Mouse (Mus musculus) liver, adult (tissue): ENCODE data around the gene Tmprss4.

Experiments
- GATA4 ChIP-seq: IDR thresholded peaks from 2 replicates; pipeline ENCODE4 v1.6.1; 2014; ENCODE audit warnings: mild to moderate bottlenecking, low read length; ENCODE audit not compliant: insufficient replicate concordance

The Tmprss4 gene

GRCm38 (mm10) chr9:45205143-45205542, 1.3 kb upstream of the Tmprss4 start:
- no peak for TF ChIP-seq GATA4

DNA sequence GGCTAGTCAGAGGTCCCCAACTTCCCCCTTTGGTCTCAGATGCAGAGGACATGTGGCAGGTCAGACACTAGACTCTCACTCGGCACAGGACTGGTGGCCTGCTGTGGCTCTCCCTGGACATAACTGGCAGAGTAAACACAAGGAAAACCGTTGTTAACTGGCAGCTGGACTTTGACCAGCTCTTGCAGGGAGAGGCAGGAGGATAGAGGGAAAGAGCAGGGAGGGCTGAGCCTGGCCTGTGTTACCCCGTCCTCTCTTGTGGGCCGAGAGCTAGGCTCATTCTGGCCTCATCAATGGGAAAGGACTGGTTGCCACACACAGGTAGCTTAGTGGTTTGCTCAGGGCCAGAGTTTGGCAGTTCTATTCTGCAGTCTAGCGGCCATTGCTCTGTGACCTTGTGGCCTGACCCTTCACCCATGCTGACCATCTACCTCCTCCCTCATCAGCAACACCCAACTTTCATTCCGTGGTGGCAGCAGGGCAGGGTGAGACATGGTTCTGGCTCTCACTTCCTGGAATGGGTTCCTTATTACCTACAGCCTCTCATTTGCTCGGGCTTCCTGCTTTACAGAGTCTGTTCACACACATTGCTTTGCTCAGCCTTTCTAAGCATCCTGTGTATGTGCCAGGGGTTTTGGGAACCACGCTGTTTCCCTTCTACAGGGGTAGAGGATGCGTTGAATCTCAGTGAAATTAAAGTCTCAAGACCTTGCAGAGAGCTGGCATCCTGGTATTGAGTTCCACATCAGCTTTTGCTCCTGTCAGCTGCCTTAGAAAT, 1.7 kb downstream of the Tmprss4 start:
- no peak for TF ChIP-seq GATA4

DNA sequence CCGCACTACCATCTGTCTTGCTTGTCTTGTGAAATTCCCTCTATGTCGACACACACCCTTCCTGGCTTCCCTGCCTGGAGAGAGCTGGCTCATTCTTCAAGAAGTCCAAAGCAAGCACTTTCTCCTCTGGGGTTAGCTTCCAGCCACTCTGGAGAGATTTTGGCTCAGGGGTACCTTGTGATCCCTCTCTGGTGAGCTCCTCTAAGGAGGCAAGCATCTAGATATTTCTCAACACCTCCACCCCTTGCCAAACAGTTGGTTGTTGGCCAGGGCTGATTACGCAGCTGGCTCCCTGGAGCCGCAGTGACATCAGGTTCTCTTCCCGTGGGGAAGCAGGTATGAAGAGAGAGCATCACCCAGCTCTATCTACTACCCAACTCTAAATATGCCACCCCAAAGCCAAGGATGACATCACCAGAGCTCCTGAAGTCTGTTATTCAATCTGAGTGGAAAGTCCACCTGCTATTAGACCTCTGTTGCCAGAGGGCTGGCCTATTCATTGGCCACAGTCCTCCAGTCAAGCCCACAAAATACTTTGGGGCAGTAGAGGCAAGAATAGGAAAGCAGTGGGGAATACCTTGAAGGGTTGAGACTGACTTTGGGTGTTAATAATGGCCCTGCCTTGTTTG, 2.5 kb downstream of the Tmprss4 start:
- no peak for TF ChIP-seq GATA4

DNA sequence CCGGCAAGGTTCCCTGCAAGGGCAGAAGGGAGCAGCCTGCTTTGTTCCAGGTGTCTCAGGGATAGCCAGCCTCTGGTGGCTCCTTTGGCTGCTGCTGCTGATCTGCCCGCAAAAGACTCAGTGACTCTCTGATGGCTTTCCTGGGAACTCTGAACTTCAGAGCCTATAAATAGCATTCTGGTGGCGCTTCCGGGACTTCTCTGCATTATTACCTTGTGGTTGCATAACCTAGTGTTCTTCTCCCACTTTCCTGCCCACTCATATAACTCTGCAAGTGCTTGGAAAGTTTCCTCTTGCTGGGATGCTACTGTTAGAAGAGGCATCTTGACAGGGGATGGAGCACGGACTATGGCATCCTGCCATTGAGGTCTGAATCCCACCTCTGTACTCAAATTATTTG, 6.3 kb downstream of the Tmprss4 start:
- TF ChIP-seq GATA4, result no peak

GRCm38 (mm10) chr9:45196125-45196830, 7.6 kb downstream of the Tmprss4 start:
- TF ChIP-seq GATA4, result no peak

DNA sequence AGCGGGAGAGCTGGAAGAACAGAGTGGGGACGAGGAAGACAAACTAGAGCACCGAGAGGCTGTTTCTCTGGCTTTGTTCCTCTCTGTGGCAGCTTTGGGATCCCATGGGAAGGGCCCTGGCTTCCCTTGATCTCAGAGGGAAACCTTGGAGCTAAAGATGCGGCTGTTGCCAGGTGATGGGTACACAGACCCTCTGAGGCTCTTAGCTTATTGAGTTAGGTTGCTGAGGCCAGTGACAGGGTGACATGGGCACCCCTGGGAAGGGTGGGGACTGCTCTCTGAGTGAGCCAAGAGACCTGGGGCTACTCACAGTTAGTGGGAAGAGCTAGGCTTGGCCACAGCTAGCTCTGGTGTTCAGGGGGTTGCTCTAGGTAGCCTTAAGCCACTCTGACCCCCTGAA, 8.4 kb downstream of the Tmprss4 start:
- TF ChIP-seq GATA4, result no peak

GRCm38 (mm10) chr9:45189661-45190174, 14.2 kb downstream of the Tmprss4 start:
- TF ChIP-seq GATA4, result no peak

DNA sequence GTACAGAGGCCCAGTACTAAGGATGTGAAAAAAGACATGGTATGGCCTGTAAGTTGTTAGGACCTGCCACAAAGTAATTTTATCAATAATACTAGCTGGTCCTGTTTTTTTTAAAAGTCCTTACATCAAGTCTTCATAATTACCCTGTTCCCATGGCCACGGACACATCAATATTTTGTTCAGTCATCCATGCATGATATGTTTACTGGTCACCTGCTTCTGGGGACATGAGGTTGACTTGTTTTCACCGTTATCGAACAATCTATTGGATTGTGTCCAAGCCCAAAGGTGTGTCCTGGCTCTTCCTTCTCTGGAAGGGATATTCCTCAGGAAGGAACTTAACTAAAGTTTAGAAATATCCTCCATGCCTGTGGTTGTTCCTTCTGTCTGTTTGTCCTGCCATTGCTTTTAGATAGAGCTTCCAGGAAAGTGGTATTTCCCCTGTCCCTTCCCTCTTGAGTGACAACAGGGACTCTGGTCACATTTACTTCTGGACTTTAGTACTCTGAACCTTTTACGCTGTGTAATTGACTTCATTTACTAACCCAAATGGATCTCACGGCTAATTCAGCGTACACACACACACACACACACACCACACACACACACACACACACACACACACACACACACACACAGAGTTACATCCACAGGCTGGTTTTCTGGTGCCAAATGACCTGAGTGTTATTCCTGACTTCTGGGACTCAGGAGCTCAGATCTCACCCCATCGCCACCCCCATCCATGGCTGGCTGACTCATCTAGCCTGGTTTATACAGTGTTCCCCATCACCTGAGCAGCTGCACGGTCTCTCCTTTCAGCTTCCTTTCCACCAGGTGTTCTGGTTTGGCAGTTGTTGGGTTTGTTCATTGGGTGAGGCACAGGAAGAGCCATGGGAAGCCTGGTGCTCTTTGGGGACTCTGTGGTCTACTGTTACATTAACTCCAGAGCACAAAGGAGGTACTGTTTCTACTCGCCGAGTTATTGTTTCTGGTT, 15.0 kb downstream of the Tmprss4 start:
- no peak for TF ChIP-seq GATA4

DNA sequence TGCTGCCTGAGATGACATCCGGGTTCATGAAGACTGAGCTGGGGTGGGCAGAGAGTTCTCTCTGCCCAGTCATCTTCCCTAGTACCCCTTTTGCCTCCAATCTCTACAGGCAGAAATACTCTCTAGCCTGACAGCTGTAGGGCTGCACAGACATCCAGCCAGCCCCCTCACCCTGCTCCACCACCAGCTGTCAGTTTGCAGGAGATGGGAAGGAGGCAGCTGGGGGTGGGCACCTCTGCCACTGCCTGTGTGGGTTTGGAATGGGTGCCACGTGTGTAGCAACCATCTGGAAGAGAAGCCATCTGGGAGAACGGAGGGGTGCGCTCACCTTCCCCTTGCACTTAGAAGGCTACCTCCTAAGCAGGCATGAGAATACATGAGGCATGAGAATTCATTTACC, 18.6 kb downstream of the Tmprss4 start:
- TF ChIP-seq GATA4, result no peak

GRCm38 (mm10) chr9:45183266-45183665, 20.6 kb downstream of the Tmprss4 start:
- TF ChIP-seq GATA4, result no peak

GRCm38 (mm10) chr9:45182521-45182920, 21.4 kb downstream of the Tmprss4 start:
- no peak for TF ChIP-seq GATA4

DNA sequence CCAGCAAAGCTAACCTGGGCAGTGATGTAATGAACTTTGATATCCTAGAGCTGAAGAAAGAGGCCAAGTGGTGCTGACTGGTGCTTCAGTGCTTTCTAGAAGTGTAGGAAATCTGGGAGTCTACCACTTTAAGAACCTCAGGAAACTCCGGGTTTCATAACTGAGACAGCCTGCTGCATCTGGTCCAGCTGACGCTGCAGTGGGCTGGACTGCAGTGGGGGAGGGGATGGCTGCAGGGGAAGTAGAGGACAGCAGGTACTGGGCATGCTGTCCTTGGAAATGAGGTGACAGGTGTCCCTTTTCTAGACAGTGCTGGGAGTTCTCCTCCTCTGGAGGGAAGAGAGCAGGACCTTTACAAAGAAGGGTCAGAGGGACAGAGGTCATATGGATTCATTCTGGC, 22.1 kb downstream of the Tmprss4 start, which contains the start of gene BC049352:
BC049352 (plus strand) TSS at position 238 of the 400 bp plus-strand sequence.
- no peak for TF ChIP-seq GATA4

DNA sequence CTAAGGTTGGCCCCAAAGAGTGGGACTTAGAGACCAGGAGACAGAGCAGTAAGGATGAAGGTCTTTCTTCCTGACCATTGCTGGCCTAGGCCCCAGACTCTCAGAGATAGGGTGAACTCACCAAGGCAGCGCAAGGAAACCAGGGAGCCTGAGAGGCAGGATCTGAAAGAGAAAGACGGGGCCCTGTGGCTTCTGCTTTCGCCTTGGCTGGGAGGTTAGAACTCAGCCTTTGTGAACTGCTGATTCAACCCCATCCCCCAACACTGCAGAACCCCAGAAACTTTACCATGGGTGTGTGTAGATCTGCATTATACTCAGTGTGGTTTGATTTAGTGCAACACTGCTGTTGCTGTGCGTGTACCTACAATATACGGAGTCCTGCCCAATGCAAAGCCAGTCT, 24.6 kb downstream of the Tmprss4 start:
- TF ChIP-seq GATA4, result no peak

DNA sequence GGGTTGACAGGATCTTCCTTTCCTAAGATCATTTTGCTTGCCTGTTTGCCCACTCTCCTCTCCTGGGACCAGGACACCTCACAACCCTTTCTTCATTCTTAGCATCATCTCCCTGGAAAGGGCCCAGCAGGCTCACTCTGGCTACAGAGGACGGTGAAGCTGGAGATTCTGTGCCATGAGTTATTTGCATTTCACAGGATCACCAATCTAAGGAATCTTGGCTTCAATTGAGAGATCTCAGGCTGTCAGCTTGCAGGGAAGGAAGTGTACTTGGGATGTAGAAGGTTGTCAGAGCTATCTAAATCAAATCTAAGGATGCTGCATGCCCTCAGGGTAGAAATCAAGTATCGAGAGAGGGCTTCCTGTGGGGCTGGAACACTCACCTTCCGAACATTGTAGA, 30.4 kb downstream of the Tmprss4 start:
- no peak for TF ChIP-seq GATA4
